Mouse (Mus musculus) kidney, embryonic 15.5 days (tissue): Measurements from ENCODE around the gene Grin3a. TPM values are rescaled to one million over a fixed set of nuclear protein-coding genes. Genes with fewer than 3 reads are reported as not detected.
A peak's percentile ranks its signal among the peaks of the same experiment; 100 is the strongest.

ENCODE experiments used
- ATAC-seq: fragments of 200-750 bp; cut with Nextera tagmentation; replicated peaks from 2 replicates; pipeline ENCODE4 v1.8.0; 2017; ENCODE audit warnings: moderate TSS enrichment; ENCODE audit not compliant: low FRiP score
- H3K27ac ChIP-seq: fragments of 300-500 bp; sonication (generic); 2 replicates; pipeline ENCODE4 v1.5.1; 2015; ENCODE audit warnings: mild to moderate bottlenecking, inconsistent platforms
- H3K27me3 ChIP-seq: fragments of 300-500 bp; sonication (generic); 2 replicates; pipeline ENCODE4 v1.6.1; 2015; ENCODE audit warnings: inconsistent platforms
- H3K36me3 ChIP-seq: fragments of 300-500 bp; sonication (generic); 2 replicates; pipeline ENCODE4 v1.6.1; 2015; ENCODE audit warnings: inconsistent platforms
- H3K4me1 ChIP-seq: fragments of 300-500 bp; sonication (generic); 2 replicates; pipeline ENCODE4 v1.6.1; 2015; ENCODE audit warnings: inconsistent platforms
- H3K4me2 ChIP-seq: fragments of 300-500 bp; sonication (generic); 2 replicates; pipeline ENCODE4 v1.6.1; 2015; ENCODE audit warnings: moderate library complexity, mild to moderate bottlenecking, inconsistent platforms
- H3K4me3 ChIP-seq: fragments of 300-500 bp; sonication (generic); replicated peaks from 2 replicates; pipeline ENCODE4 v1.5.1; 2015; ENCODE audit warnings: mild to moderate bottlenecking, inconsistent platforms
- H3K9ac ChIP-seq: fragments of 300-500 bp; sonication (generic); 2 replicates; pipeline ENCODE4 v1.6.1; 2015; ENCODE audit warnings: mild to moderate bottlenecking, inconsistent platforms
- H3K9me3 ChIP-seq: fragments of 300-500 bp; sonication (generic); replicated peaks from 2 replicates; pipeline ENCODE4 v1.6.1; 2016; ENCODE audit warnings: inconsistent platforms
- WGBS: fragments of 180-500 bp; shearing (Covaris S2); methylation state at CpG from one replicate; pipeline ENCODE4 v1.1.7; 2015; ENCODE audit warnings: mixed read lengths; 5-methylcytosine and 5-hydroxymethylcytosine counted together
- polyA plus RNA-seq: library from polyadenylated mRNA; unstranded; fragments of >200 nt; fragmentation: Nextera tagmentation; extraction: Ambion mirVana; gene quantifications from 2 replicates; pipeline ENCODE4 v1.2.1, GENCODE M21; 2015

Grin3a gene
- polyA plus RNA-seq, 1 experiment from 2014 or later: 0.84 TPM

- 84% methylated on average over 5 of the region's 5 CpGs for WGBS
- Histone ChIP-seq H3K4me1 (no peaks in the 10 kb centered on the region), H3K36me3 (no peaks in the 10 kb centered on the region), H3K9ac (no peak overlapping the region), H3K27ac (no peak overlapping the region), H3K4me3 (no peak overlapping the region), H3K9me3 (no peaks in the 10 kb centered on the region), H3K27me3 (no peaks in the 10 kb centered on the region), H3K4me2 (no peak overlapping the region)
- no peak for ATAC-seq
These were observed 102.7 kb downstream of the Grin3a start for GRCm38 (mm10) chr4:49742847-49743246.

- no peaks in the 10 kb centered on the region for H3K9me3 ChIP-seq
These were observed 103.6 kb downstream of the Grin3a start for GRCm38 (mm10) chr4:49741942-49742341.

GRCm38 (mm10) chr4:49740796-49741766, 104.5 kb downstream of the Grin3a start:
- Histone ChIP-seq H3K9ac (no peak overlapping the region), H3K4me1 (no peaks in the 10 kb centered on the region), H3K36me3 (no peaks in the 10 kb centered on the region), H3K9me3 (no peaks in the 10 kb centered on the region), H3K27ac (no peak overlapping the region), H3K27me3 (no peaks in the 10 kb centered on the region), H3K4me2 (no peak overlapping the region), H3K4me3 (no peak overlapping the region)
- 81% methylated on average over 5 of the region's 5 CpGs for WGBS
- no peak for ATAC-seq

More at GRCm38 (mm10) chr4:49741942-49742341, 103.6 kb downstream of the Grin3a start:
- no peak overlapping the region for H3K4me2 ChIP-seq
- H3K4me3 ChIP-seq: no peak overlapping the region
- H3K36me3 ChIP-seq: no peaks in the 10 kb centered on the region
- H3K27ac ChIP-seq: no peak overlapping the region
- 90% methylated on average over 2 of the region's 2 CpGs for WGBS
- no peak for ATAC-seq
- no peaks in the 10 kb centered on the region for H3K27me3 ChIP-seq
- H3K9ac ChIP-seq: no peak overlapping the region
- H3K4me1 ChIP-seq: no peaks in the 10 kb centered on the region

- H3K4me1 ChIP-seq: no peaks in the 10 kb centered on the region
- H3K9me3 ChIP-seq: no peaks in the 10 kb centered on the region
- no peaks in the 10 kb centered on the region for H3K27me3 ChIP-seq
- H3K27ac ChIP-seq: no peak overlapping the region
- H3K4me2 ChIP-seq: no peak overlapping the region
- H3K36me3 ChIP-seq: no peaks in the 10 kb centered on the region
- 62% methylated on average over 1 of the region's 1 CpGs for WGBS
- no peak overlapping the region for H3K4me3 ChIP-seq
- no peak overlapping the region for H3K9ac ChIP-seq
- no peak for ATAC-seq
These were observed 106.0 kb downstream of the Grin3a start for GRCm38 (mm10) chr4:49739561-49739960.

- no peak overlapping the region for H3K27ac ChIP-seq
- H3K9ac ChIP-seq: no peak overlapping the region
- 84% methylated on average over 3 of the region's 3 CpGs for WGBS
- H3K4me1 ChIP-seq: no peaks in the 10 kb centered on the region
- H3K27me3 ChIP-seq: no peaks in the 10 kb centered on the region
- H3K4me3 ChIP-seq: no peak overlapping the region
- no peaks in the 10 kb centered on the region for H3K36me3 ChIP-seq
- ATAC-seq: no peak
- no peaks in the 10 kb centered on the region for H3K9me3 ChIP-seq
- H3K4me2 ChIP-seq: no peak overlapping the region
These were observed 116.2 kb downstream of the Grin3a start for GRCm38 (mm10) chr4:49729326-49729725.

- H3K4me2 ChIP-seq: no peak overlapping the region
- H3K4me1 ChIP-seq: no peaks in the 10 kb centered on the region
- no peaks in the 10 kb centered on the region for H3K9me3 ChIP-seq
- no peak overlapping the region for H3K9ac ChIP-seq
- ATAC-seq: no peak
- WGBS: 93% methylated on average over 2 of the region's 2 CpGs
- no peaks in the 10 kb centered on the region for H3K36me3 ChIP-seq
- H3K27me3 ChIP-seq: no peaks in the 10 kb centered on the region
- no peak overlapping the region for H3K4me3 ChIP-seq
- H3K27ac ChIP-seq: no peak overlapping the region
These were observed 121.6 kb downstream of the Grin3a start for GRCm38 (mm10) chr4:49723908-49724307.

GRCm38 (mm10) chr4:49691405-49692194, 153.9 kb downstream of the Grin3a start:
- peaks cover 6% of the 10 kb centered on the region; the same call in 1 of the 2 replicates for H3K27me3 ChIP-seq

GRCm38 (mm10) chr4:49688594-49689288, 156.8 kb downstream of the Grin3a start:
- WGBS: 20% methylated on average over 9 of the region's 9 CpGs
- no peak overlapping the region for H3K4me3 ChIP-seq
- H3K4me2 ChIP-seq: no peak overlapping the region
- no peak overlapping the region for H3K27ac ChIP-seq
- peak; percentile 59; the same call in 1 of the 2 replicates for ATAC-seq
- H3K4me1 ChIP-seq: peaks cover 8% of the 10 kb centered on the region; the same call in 1 of the 2 replicates
- no peaks in the 10 kb centered on the region for H3K9me3 ChIP-seq
- peaks cover 6% of the 10 kb centered on the region; the same call in 1 of the 2 replicates for H3K27me3 ChIP-seq
- no peak overlapping the region for H3K9ac ChIP-seq
- no peaks in the 10 kb centered on the region for H3K36me3 ChIP-seq

More at GRCm38 (mm10) chr4:49691405-49692194, 153.9 kb downstream of the Grin3a start:
- 41% methylated on average over 12 of the region's 12 CpGs for WGBS
- Histone ChIP-seq H3K27ac (no peak overlapping the region), H3K9me3 (no peaks in the 10 kb centered on the region), H3K9ac (no peak overlapping the region), H3K4me2 (peak overlapping the region; percentile 37), H3K4me3 (no peak overlapping the region), H3K36me3 (no peaks in the 10 kb centered on the region), H3K4me1 (peaks cover 8% of the 10 kb centered on the region; the same call in 1 of the 2 replicates)
- peak; percentile 86 for ATAC-seq

GRCm38 (mm10) chr4:49681812-49682211, 163.7 kb downstream of the Grin3a start, which contains the start of gene Ppp3r2:
Ppp3r2 (minus strand) TSS chr4:49682024.
- Histone ChIP-seq H3K27ac (no peak within 1 kb of the TSS), H3K4me1 (no peaks in the 10 kb centered on the region), H3K36me3 (no peaks in the 10 kb centered on the region), H3K4me3 (no peak within 1 kb of the TSS), H3K9me3 (no peaks in the 10 kb centered on the region), H3K4me2 (no peak within 1 kb of the TSS), H3K27me3 (no peaks in the 10 kb centered on the region; the same call in 1 of the 2 replicates), H3K9ac (no peak within 1 kb of the TSS)
- WGBS: 87% methylated on average over 13 of the region's 13 CpGs
- ATAC-seq: no peak

GRCm38 (mm10) chr4:49680171-49680875, 165.2 kb downstream of the Grin3a start:
- Histone ChIP-seq H3K4me3 (no peak overlapping the region), H3K36me3 (no peaks in the 10 kb centered on the region), H3K4me2 (no peak overlapping the region), H3K9me3 (no peaks in the 10 kb centered on the region), H3K27ac (no peak overlapping the region), H3K27me3 (no peaks in the 10 kb centered on the region), H3K9ac (no peak overlapping the region), H3K4me1 (no peaks in the 10 kb centered on the region)
- WGBS: 92% methylated on average over 11 of the region's 11 CpGs
- ATAC-seq: no peak

GRCm38 (mm10) chr4:49676790-49677189, 168.8 kb downstream of the Grin3a start:
- WGBS: 84% methylated on average over 7 of the region's 7 CpGs
- Histone ChIP-seq H3K36me3 (no peaks in the 10 kb centered on the region), H3K9me3 (no peaks in the 10 kb centered on the region), H3K4me3 (no peak overlapping the region), H3K4me1 (no peaks in the 10 kb centered on the region), H3K4me2 (no peak overlapping the region), H3K27me3 (no peaks in the 10 kb centered on the region), H3K9ac (no peak overlapping the region), H3K27ac (no peak overlapping the region)
- ATAC-seq: no peak
